Mouse (Mus musculus) intestine, embryonic 14.5 days (tissue): ENCODE data around the gene Dok7. TPM values are rescaled to one million over a fixed set of nuclear protein-coding genes. Genes with fewer than 3 reads are reported as not detected.

Experiments
- ATAC-seq: fragments of 200-750 bp; cut with Nextera tagmentation; replicated peaks from 2 replicates; pipeline ENCODE4 v1.8.0; 2017; ENCODE audit warnings: low read depth, moderate number of reproducible peaks, moderate TSS enrichment, moderate library complexity; ENCODE audit not compliant: low FRiP score, low TSS enrichment
- DNase-seq: peaks from one replicate; pipeline ENCODE4 v3.0.0-alpha.2; 2018; ENCODE audit warnings: low spot score
- H3K27ac ChIP-seq: fragments of 300-500 bp; sonication (generic); 2 replicates; pipeline ENCODE4 v1.5.1; 2014; ENCODE audit warnings: low read depth, mild to moderate bottlenecking, control low read depth
- H3K27me3 ChIP-seq: fragments of 300-500 bp; sonication (generic); replicated peaks from 2 replicates; pipeline ENCODE4 v1.6.1; 2014; ENCODE audit warnings: low read length, control low read depth; ENCODE audit not compliant: control insufficient read depth, insufficient read depth
- H3K36me3 ChIP-seq: fragments of 300-500 bp; sonication (generic); 2 replicates; pipeline ENCODE4 v1.6.1; 2014; ENCODE audit warnings: low read length, control low read depth; ENCODE audit not compliant: control insufficient read depth, insufficient read depth
- H3K4me1 ChIP-seq: fragments of 300-500 bp; sonication (generic); replicated peaks from 2 replicates; pipeline ENCODE4 v1.6.1; 2014; ENCODE audit warnings: low read length, control low read depth, mixed read lengths; ENCODE audit not compliant: control insufficient read depth, insufficient read depth
- H3K4me2 ChIP-seq: fragments of 300-500 bp; sonication (generic); 2 replicates; pipeline ENCODE4 v1.6.1; 2014; ENCODE audit warnings: low read length
- H3K4me3 ChIP-seq: fragments of 300-500 bp; sonication (generic); 2 replicates; pipeline ENCODE4 v1.5.1; 2014; ENCODE audit warnings: low read depth, low read length, control low read depth, mixed read lengths
- H3K9ac ChIP-seq: fragments of 300-500 bp; sonication (generic); 2 replicates; pipeline ENCODE4 v1.6.1; 2014; ENCODE audit warnings: mild to moderate bottlenecking, low read length
- H3K9me3 ChIP-seq: fragments of 300-500 bp; sonication (generic); 2 replicates; pipeline ENCODE4 v1.6.1; 2016; ENCODE audit warnings: low read length, control low read depth; ENCODE audit not compliant: control insufficient read depth
- WGBS: fragments of 180-500 bp; shearing (Covaris S2); extraction: QIAGEN DNeasy Blood & Tissue Kit; methylation state at CpG from one replicate; pipeline ENCODE4 v1.1.7; 2014; 5-methylcytosine and 5-hydroxymethylcytosine counted together
- polyA plus RNA-seq: library from polyadenylated mRNA; unstranded; fragments of >200 nt; fragmentation: Nextera tagmentation; extraction: Ambion mirVana; gene quantifications from 2 replicates; pipeline ENCODE4 v1.2.1, GENCODE M21; 2014

The Dok7 gene
- polyA plus RNA-seq, 1 experiment from 2014 or later, result 1.4 TPM

DNA sequence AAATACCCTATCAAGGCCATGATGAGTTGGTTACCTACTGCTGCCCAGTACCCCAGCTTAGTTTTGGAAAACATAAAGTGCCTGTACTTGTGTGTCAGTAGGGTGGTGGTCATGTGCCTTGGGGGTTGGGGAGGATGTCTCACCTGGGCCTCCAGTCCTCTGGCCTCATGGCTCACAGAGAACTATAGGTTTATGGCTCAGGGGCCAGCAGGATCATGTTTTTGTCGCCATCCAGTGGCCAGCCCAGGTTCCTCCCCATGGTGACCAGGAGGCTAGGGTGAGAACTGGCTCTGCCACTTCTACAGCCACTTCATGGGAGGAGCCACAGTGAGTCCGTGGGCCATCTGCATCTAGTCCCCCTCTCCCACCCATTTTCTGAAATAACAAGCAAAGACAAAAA is 31.6 kb upstream of the Dok7 start:
- no peaks in the 10 kb centered on the region for H3K9me3 ChIP-seq
- H3K27ac ChIP-seq, result no peak overlapping the region
- ATAC-seq (no peak; the same call in 1 of the 2 replicates), DNase-seq (peak; percentile 66)
- WGBS, result 19% methylated on average over 2 of the region's 2 CpGs
- peaks cover 69% of the 10 kb centered on the region for H3K36me3 ChIP-seq
- no peak overlapping the region for H3K4me2 ChIP-seq
- H3K4me3 ChIP-seq, result no peak overlapping the region
- H3K27me3 ChIP-seq, result no peaks in the 10 kb centered on the region
- no peak overlapping the region for H3K9ac ChIP-seq
- H3K4me1 ChIP-seq, result no peaks in the 10 kb centered on the region; the same call in 1 of the 2 replicates

DNA sequence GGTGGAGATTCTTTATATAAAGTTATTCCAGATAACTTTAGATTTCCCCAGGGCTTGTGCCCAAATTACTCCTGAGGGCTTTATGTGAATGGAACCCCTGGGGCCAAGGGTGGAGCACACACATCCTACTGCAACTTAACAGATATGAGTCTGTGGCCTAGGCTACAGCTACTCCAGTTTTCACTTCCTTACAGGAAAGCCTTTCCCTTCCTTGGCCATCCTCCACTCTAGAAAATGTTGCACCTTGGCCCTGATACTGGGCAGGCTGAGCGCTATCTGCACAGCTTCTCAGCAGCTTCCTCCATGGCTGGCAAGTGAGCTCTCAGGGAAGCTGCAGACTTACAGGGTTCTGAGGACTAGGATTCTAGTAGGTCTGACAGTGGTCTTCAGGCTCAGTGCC is 27.3 kb upstream of the Dok7 start:
- H3K9me3 ChIP-seq, result no peaks in the 10 kb centered on the region
- 100% methylated on average over 1 of the region's 1 CpGs for WGBS
- no peak overlapping the region for H3K9ac ChIP-seq
- H3K27me3 ChIP-seq, result no peaks in the 10 kb centered on the region
- H3K4me1 ChIP-seq, result no peaks in the 10 kb centered on the region
- peaks cover 80% of the 10 kb centered on the region for H3K36me3 ChIP-seq
- DNase-seq (no peak), ATAC-seq (no peak)
- H3K27ac ChIP-seq, result no peak overlapping the region
- H3K4me2 ChIP-seq, result no peak overlapping the region
- no peak overlapping the region for H3K4me3 ChIP-seq

DNA sequence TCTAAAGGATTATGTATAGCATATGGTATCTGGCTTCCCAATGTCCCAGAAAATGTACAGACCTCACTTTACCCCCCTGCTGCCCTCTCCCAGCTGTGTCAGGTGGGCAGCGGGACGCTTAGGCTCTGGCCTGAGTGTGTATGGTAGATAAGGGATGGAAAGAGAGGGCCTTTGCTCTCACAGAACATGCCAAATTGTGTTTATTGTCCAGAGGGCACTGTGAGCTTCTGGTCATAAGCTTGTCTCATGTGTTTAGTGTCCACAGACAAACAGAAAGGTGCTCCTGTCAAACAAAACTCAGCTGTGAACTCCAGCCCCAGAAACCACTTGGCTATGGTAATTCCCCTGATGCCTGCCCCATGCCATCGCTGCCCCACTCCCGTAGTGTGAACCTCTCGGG is 26.8 kb upstream of the Dok7 start:
- peaks cover 80% of the 10 kb centered on the region for H3K36me3 ChIP-seq

GRCm38 (mm10) chr5:35033068-35033467 is 23.5 kb upstream of the Dok7 start:
- H3K4me3 ChIP-seq, result no peak overlapping the region
- H3K9ac ChIP-seq, result no peak overlapping the region
- 74% methylated on average over 5 of the region's 5 CpGs for WGBS
- no peak overlapping the region for H3K27ac ChIP-seq
- no peaks in the 10 kb centered on the region for H3K4me1 ChIP-seq
- H3K9me3 ChIP-seq, result no peaks in the 10 kb centered on the region
- peaks cover 59% of the 10 kb centered on the region for H3K36me3 ChIP-seq
- ATAC-seq, result no peak
- H3K27me3 ChIP-seq, result no peaks in the 10 kb centered on the region
- DNase-seq, result no peak
- no peak overlapping the region for H3K4me2 ChIP-seq

More for the DNA sequence above, 26.8 kb upstream of the Dok7 start:
- Histone ChIP-seq H3K9ac (no peak overlapping the region), H3K27me3 (no peaks in the 10 kb centered on the region), H3K4me3 (no peak overlapping the region), H3K4me2 (no peak overlapping the region), H3K27ac (no peak overlapping the region), H3K9me3 (no peaks in the 10 kb centered on the region), H3K4me1 (no peaks in the 10 kb centered on the region)
- DNase-seq, result no peak
- ATAC-seq, result no peak
- WGBS, result 88% methylated on average over 5 of the region's 5 CpGs

- no peak overlapping the region for H3K4me3 ChIP-seq
- 79% methylated on average over 1 of the region's 1 CpGs for WGBS
- no peak overlapping the region for H3K27ac ChIP-seq
- peaks cover 53% of the 10 kb centered on the region for H3K36me3 ChIP-seq
- ATAC-seq, result no peak
- no peak overlapping the region for H3K4me2 ChIP-seq
- DNase-seq, result no peak
- H3K27me3 ChIP-seq, result no peaks in the 10 kb centered on the region
- no peaks in the 10 kb centered on the region for H3K9me3 ChIP-seq
- no peaks in the 10 kb centered on the region for H3K4me1 ChIP-seq
- no peak overlapping the region for H3K9ac ChIP-seq
These were observed 22.9 kb upstream of the Dok7 start for GRCm38 (mm10) chr5:35033619-35034018.

GRCm38 (mm10) chr5:35035141-35035540 is 21.4 kb upstream of the Dok7 start:
- DNase-seq (no peak), ATAC-seq (no peak)
- Histone ChIP-seq H3K36me3 (peaks cover 38% of the 10 kb centered on the region), H3K4me3 (no peak overlapping the region), H3K4me2 (no peak overlapping the region), H3K9ac (no peak overlapping the region), H3K27me3 (no peaks in the 10 kb centered on the region), H3K9me3 (no peaks in the 10 kb centered on the region), H3K4me1 (no peaks in the 10 kb centered on the region), H3K27ac (no peak overlapping the region)
- WGBS, result 80% methylated on average over 5 of the region's 5 CpGs

GRCm38 (mm10) chr5:35035795-35036194 is 20.8 kb upstream of the Dok7 start:
- ATAC-seq, result no peak

DNA sequence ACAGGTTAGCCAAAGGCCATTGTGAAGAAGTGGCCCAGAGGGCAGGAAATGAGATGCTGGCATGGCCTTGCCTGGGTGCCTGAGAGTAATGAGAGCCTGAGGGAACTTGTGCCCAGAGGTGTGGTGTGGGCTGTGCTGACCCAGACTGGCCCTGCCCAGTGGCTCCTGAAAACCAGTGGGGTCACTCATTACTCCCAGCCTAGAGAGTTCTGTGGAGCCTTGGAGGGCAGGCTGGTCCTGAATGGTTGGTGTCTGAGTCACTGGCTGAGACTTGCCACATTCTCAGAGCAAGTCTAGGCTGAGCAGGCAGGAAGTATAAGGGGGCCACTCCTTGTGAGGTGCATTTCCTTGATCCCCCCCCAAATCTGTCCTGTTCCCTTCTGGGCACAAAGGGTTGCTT is 19.1 kb upstream of the Dok7 start:
- Histone ChIP-seq H3K9me3 (no peaks in the 10 kb centered on the region), H3K4me1 (no peaks in the 10 kb centered on the region), H3K9ac (no peak overlapping the region), H3K27me3 (no peaks in the 10 kb centered on the region), H3K27ac (no peak overlapping the region), H3K36me3 (peaks cover 19% of the 10 kb centered on the region; the same call in 1 of the 2 replicates), H3K4me3 (no peak overlapping the region), H3K4me2 (no peak overlapping the region)
- DNase-seq, result no peak
- ATAC-seq, result no peak

More at GRCm38 (mm10) chr5:35035795-35036194, 20.8 kb upstream of the Dok7 start:
- Histone ChIP-seq H3K9ac (no peak overlapping the region), H3K4me1 (no peaks in the 10 kb centered on the region), H3K4me3 (no peak overlapping the region), H3K36me3 (peaks cover 33% of the 10 kb centered on the region), H3K4me2 (no peak overlapping the region), H3K27ac (no peak overlapping the region), H3K9me3 (no peaks in the 10 kb centered on the region), H3K27me3 (no peaks in the 10 kb centered on the region)
- no peak for DNase-seq
- WGBS, result 69% methylated on average over 4 of the region's 4 CpGs

DNA sequence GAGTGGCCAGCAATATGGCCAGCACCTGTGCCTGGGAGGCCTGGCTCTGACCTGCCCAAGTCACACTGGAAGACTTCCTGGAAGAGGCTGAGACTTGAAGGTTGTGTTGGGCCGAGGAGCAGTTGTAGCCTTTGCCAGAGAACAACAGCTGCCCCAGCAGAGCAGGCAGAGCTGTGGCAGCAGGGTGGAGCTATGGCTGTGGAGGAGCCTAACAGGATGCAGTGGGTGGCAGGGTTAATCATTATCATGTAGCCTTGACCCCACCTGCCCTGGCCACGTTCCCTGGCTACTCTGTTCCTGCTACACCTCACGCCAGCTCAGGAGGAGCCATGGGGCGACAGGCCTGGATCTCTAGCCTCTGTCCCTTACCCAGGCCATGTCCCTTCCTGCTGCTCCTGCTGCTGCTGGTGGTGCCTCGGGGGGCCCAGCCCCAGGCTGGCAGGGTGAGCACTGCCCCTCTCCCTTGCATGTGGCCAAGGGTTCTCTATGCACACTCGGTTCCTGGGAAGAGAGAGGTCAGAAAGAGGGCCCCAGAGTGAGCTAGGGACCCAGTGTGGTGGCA is 15.2 kb upstream of the Dok7 start, which contains the start of gene Hgfac:
Gene Hgfac, plus strand, starts transcription at position 242 of the 562 bp plus-strand sequence.
- 34% methylated on average over 6 of the region's 6 CpGs for WGBS
- no peaks in the 10 kb centered on the region for H3K27me3 ChIP-seq
- no peaks in the 10 kb centered on the region for H3K4me1 ChIP-seq
- H3K4me2 ChIP-seq, result no peak within 1 kb of the TSS
- no peak for DNase-seq
- no peak within 1 kb of the TSS for H3K27ac ChIP-seq
- no peak within 1 kb of the TSS for H3K4me3 ChIP-seq
- H3K9ac ChIP-seq, result no peak within 1 kb of the TSS
- no peaks in the 10 kb centered on the region for H3K9me3 ChIP-seq
- no peaks in the 10 kb centered on the region for H3K36me3 ChIP-seq
- ATAC-seq, result no peak
